Mouse (Mus musculus) G1E (cell line): ENCODE measurements around the gene Klhdc3. TPM values are rescaled to one million over a fixed set of nuclear protein-coding genes. Genes with fewer than 3 reads are reported as not detected.

Experiments
- ATAC-seq: 2 replicates; pipeline ENCODE4 v1.8.0; 2016; ENCODE audit warnings: mild to moderate bottlenecking; ENCODE audit not compliant: insufficient number of reproducible peaks, poor library complexity, low FRiP score, severe bottlenecking; ENCODE audit errors: extremely low read depth
- DNase-seq: peaks from one replicate; pipeline ENCODE4 v3.0.0; 2012; ENCODE audit warnings: low spot score
- H3K27me3 ChIP-seq: 2 replicates; pipeline ENCODE4 v1.6.1; 2012; ENCODE audit warnings: mild to moderate bottlenecking, low read length, inconsistent platforms; ENCODE audit not compliant: insufficient read depth
- H3K36me3 ChIP-seq: replicated peaks from 2 replicates; pipeline ENCODE3; 2012; ENCODE audit warnings: mild to moderate bottlenecking, inconsistent platforms
- H3K4me1 ChIP-seq: 2 replicates; pipeline ENCODE4 v1.6.1; 2012; ENCODE audit warnings: low read depth, low read length, inconsistent platforms, mixed read lengths; ENCODE audit not compliant: insufficient read depth
- H3K4me3 ChIP-seq: 2 replicates; pipeline ENCODE4 v1.5.1; 2012; ENCODE audit warnings: low read depth, mild to moderate bottlenecking, inconsistent platforms, low read length, moderate library complexity, mixed read lengths
- H3K9me3 ChIP-seq: replicated peaks from 2 replicates; pipeline ENCODE4 v1.6.1; 2012; ENCODE audit warnings: inconsistent platforms
- CTCF ChIP-seq: IDR thresholded peaks from 2 replicates; pipeline ENCODE4 v1.5.1; 2012; ENCODE audit warnings: low read depth, low read length, inconsistent platforms, mixed read lengths
- GATA1 ChIP-seq: IDR thresholded peaks from 2 replicates; pipeline ENCODE4 v1.6.1; 2012; ENCODE audit warnings: borderline replicate concordance, low read length, inconsistent platforms, mixed read lengths
- GATA2 ChIP-seq: IDR thresholded peaks from 2 replicates; pipeline ENCODE4 v1.6.1; 2012; ENCODE audit warnings: low read depth, low read length, inconsistent platforms, borderline replicate concordance
- POLR2AphosphoS5 ChIP-seq: IDR thresholded peaks from 2 replicates; pipeline ENCODE4 v1.6.1; 2012; ENCODE audit warnings: low read depth, low read length, inconsistent platforms; ENCODE audit not compliant: insufficient replicate concordance
- TAL1 ChIP-seq: conservative IDR thresholded peaks from 2 replicates; pipeline ENCODE4 v1.6.1; 2012; ENCODE audit warnings: low read depth, low read length, inconsistent platforms, mixed read lengths
- polyA plus RNA-seq: library from polyadenylated mRNA; stranded (reverse); fragments of >175 nt; gene quantifications from 2 replicates; pipeline ENCODE4 v1.2.3, GENCODE M21; 2012
- total RNA-seq, 2 experiments: library from RNA; stranded (forward) in 1 of 2; stranded (reverse) in 1 of 2; fragments of 200-1000 nt in 1 of 2; fragments of >200 nt in 1 of 2; fragmentation: Nextera tagmentation in 1 of 2; gene quantifications; 2 replicates each; pipeline ENCODE4 v1.2.3; 2014 to 2017

Klhdc3 gene
- total and polyA plus RNA-seq, 3 experiments = 26.0 to 221 (median 70.1) TPM

- no peaks in the 10 kb centered on the region for H3K27me3 ChIP-seq
- TF ChIP-seq POLR2AphosphoS5 (no peak), GATA1 (no peak), GATA2 (no peak), TAL1 (no peak), CTCF (no peak)
- H3K9me3 ChIP-seq = no peaks in the 10 kb centered on the region
- peaks cover 38% of the 10 kb centered on the region for H3K4me1 ChIP-seq
- peak overlapping the region; percentile 94; the same call in 1 of the 2 replicates for H3K4me3 ChIP-seq
- DNase-seq (no peak), ATAC-seq (no peak)
- peaks cover 44% of the 10 kb centered on the region for H3K36me3 ChIP-seq
Observed at GRCm38 (mm10) chr17:46644152-46644805, 36.4 kb downstream of the Klhdc3 start.

DNA sequence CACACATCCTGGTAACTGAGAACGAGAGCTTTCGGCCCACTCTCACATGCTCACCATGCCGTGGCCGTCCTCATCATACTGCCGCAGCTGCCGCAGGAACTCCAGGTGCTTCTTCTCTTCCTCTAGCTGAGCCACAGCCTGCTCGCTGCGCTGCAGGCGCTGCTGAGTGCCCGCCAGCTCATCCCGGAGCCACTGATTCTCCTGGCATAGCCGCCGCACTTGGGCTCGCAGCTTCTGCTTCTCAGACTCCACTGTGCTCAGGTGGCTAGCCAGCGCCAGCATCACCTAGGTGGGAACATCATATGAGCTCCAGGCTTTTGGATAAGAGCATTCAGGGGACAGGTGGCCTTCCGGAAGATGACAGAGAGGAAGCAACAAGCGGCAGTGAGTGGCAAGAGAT, 38.7 kb downstream of the Klhdc3 start:
- ATAC-seq (no peak), DNase-seq (no peak)
- Histone ChIP-seq H3K9me3 (no peaks in the 10 kb centered on the region), H3K36me3 (peaks cover 25% of the 10 kb centered on the region), H3K4me3 (no peak overlapping the region), H3K27me3 (no peaks in the 10 kb centered on the region), H3K4me1 (peaks cover 21% of the 10 kb centered on the region)
- TF ChIP-seq CTCF (no peak), GATA2 (no peak), GATA1 (no peak), POLR2AphosphoS5 (no peak), TAL1 (no peak)

DNA sequence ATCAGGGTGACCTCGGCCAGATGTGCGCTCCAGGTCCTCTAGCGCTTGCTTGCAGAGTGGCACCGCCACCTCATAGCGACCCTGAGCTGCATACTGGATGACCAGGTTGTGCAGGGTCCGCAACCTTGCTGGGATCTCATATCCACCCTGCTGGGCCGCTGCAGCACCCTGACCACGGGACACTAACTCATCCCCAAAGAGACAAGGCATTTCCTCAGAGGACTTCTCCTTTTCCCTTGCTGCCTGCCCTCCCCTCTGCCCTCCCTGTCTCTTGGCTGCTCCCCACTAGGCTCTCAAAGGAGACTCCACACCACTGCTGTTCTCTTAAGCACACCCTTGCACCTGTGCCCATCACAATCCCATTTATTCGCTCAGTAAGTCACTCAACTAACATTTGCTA, 40.8 kb downstream of the Klhdc3 start:
- peaks cover 4% of the 10 kb centered on the region; the same call in 1 of the 2 replicates for H3K27me3 ChIP-seq
- no peaks in the 10 kb centered on the region for H3K9me3 ChIP-seq
- ATAC-seq = no peak
- H3K4me1 ChIP-seq = peaks cover 15% of the 10 kb centered on the region
- no peak for DNase-seq
- H3K36me3 ChIP-seq = peaks cover 25% of the 10 kb centered on the region
- H3K4me3 ChIP-seq = no peak overlapping the region
- no peak for TF ChIP-seq GATA1
- no peak for TF ChIP-seq GATA2

- H3K9me3 ChIP-seq = no peaks in the 10 kb centered on the region
- peak; percentile 17; the same call in 1 of the 2 replicates for TF ChIP-seq CTCF
- TF ChIP-seq GATA2 = no peak
- peaks cover 22% of the 10 kb centered on the region for H3K36me3 ChIP-seq
- peaks cover 7% of the 10 kb centered on the region; the same call in 1 of the 2 replicates for H3K4me1 ChIP-seq
- no peak for ATAC-seq
- H3K27me3 ChIP-seq = peaks cover 4% of the 10 kb centered on the region; the same call in 1 of the 2 replicates
- no peak overlapping the region for H3K4me3 ChIP-seq
- peak; percentile 58 for DNase-seq
Observed at GRCm38 (mm10) chr17:46636831-46637523, 43.7 kb downstream of the Klhdc3 start.

GRCm38 (mm10) chr17:46629685-46630441, 50.9 kb downstream of the Klhdc3 start:
- Histone ChIP-seq H3K36me3 (no peaks in the 10 kb centered on the region), H3K27me3 (peaks cover 28% of the 10 kb centered on the region), H3K4me1 (peaks cover 7% of the 10 kb centered on the region; the same call in 1 of the 2 replicates), H3K9me3 (no peaks in the 10 kb centered on the region), H3K4me3 (no peak overlapping the region)
- no peak for ATAC-seq
- DNase-seq = no peak
- TF ChIP-seq GATA2 (no peak), POLR2AphosphoS5 (no peak), CTCF (no peak), TAL1 (no peak), GATA1 (no peak)
